8 mouse cellular contexts compared by ENCODE assay signal in genomic region chr5:103778314-103779117, GRCm38 (mm10).
DNase-seq lines count a peak whose midpoint lies in the region; ATAC-seq and TF ChIP-seq lines count a peak whose summit lies in the region.

No protein-coding gene starts in this region.

- H3K9me3 ChIP-seq in embryonic facial prominence, embryonic 13.5 days: no peaks in the 10 kb centered on the region
- no peaks in the 10 kb centered on the region for H3K9me3 ChIP-seq in hindbrain, embryonic 11.5 days (ENCODE audit: control insufficient read depth, low read length)
- H3K9me3 ChIP-seq in megakaryocyte, embryonic 14.5 days: no peaks in the 10 kb centered on the region
- H3K9me3 ChIP-seq in stomach, postnatal 0 days (ENCODE audit: control insufficient read depth, low read length): no peaks in the 10 kb centered on the region

- 0 out of 2 replicates have a peak overlapping the region, but pooled peaks have one; percentile 49 for H3K9ac ChIP-seq in embryonic facial prominence, embryonic 13.5 days
- peak overlapping the region; percentile 17; the same call in 1 of the 2 replicates for H3K9ac ChIP-seq in hindbrain, embryonic 11.5 days (ENCODE audit: low read depth, low read length)
- no peak overlapping the region for H3K9ac ChIP-seq in stomach, postnatal 0 days (ENCODE audit: low read length)

- no peaks in the 10 kb centered on the region for H3K27me3 ChIP-seq in embryonic facial prominence, embryonic 13.5 days
- no peaks in the 10 kb centered on the region for H3K27me3 ChIP-seq in hindbrain, embryonic 11.5 days (ENCODE audit: control insufficient read depth, insufficient read depth, low read length)
- no peaks in the 10 kb centered on the region for H3K27me3 ChIP-seq in megakaryocyte, embryonic 14.5 days (replicated peaks)
- no peaks in the 10 kb centered on the region for H3K27me3 ChIP-seq in stomach, postnatal 0 days (ENCODE audit: control insufficient read depth, insufficient read depth, low read length)

- no peak for ATAC-seq in embryonic facial prominence, embryonic 13.5 days (ENCODE audit: insufficient number of reproducible peaks, insufficient read depth, low FRiP score, low TSS enrichment, low read depth)
- peak; percentile 94 for ATAC-seq in hindbrain, embryonic 11.5 days (ENCODE audit: low FRiP score)
- ATAC-seq in stomach, postnatal 0 days (ENCODE audit: low FRiP score, low TSS enrichment): peak; percentile 73

- peak overlapping the region; percentile 31 for H3K4me3 ChIP-seq in embryonic facial prominence, embryonic 13.5 days
- H3K4me3 ChIP-seq in hindbrain, embryonic 11.5 days (ENCODE audit: low read depth, low read length): peak overlapping the region; percentile 15; the same call in 1 of the 2 replicates
- H3K4me3 ChIP-seq in megakaryocyte, embryonic 14.5 days (replicated peaks): peak overlapping the region; percentile 40
- 0 out of 2 replicates have a peak overlapping the region, but pooled peaks have one; percentile 6 for H3K4me3 ChIP-seq in stomach, postnatal 0 days (ENCODE audit: low read depth, low read length)

- WGBS in embryonic facial prominence, embryonic 13.5 days: 4% methylated on average over 17 of the region's 17 CpGs
- WGBS in hindbrain, embryonic 11.5 days: under 1% methylated on average over 17 of the region's 17 CpGs
- WGBS in stomach, postnatal 0 days: 12% methylated on average over 17 of the region's 17 CpGs

- peaks cover 57% of the 10 kb centered on the region for H3K4me1 ChIP-seq in embryonic facial prominence, embryonic 13.5 days
- peaks cover 12% of the 10 kb centered on the region; the same call in 1 of the 2 replicates for H3K4me1 ChIP-seq in hindbrain, embryonic 11.5 days (replicated peaks; ENCODE audit: control insufficient read depth, insufficient read depth, low read length)
- H3K4me1 ChIP-seq in megakaryocyte, embryonic 14.5 days: peaks cover 86% of the 10 kb centered on the region
- peaks cover 16% of the 10 kb centered on the region for H3K4me1 ChIP-seq in stomach, postnatal 0 days (replicated peaks; ENCODE audit: control insufficient read depth, insufficient read depth)

- TF ChIP-seq CTCF in stomach, postnatal 0 days (IDR thresholded peaks at IDR 0.05; ENCODE audit: low read depth): no peak

- TF ChIP-seq EP300 in stomach, postnatal 0 days (optimal IDR thresholded peaks at IDR 0.05): no peak

- peak overlapping the region; percentile 73 for H3K27ac ChIP-seq in embryonic facial prominence, embryonic 13.5 days
- H3K27ac ChIP-seq in hindbrain, embryonic 11.5 days (ENCODE audit: low read depth, low read length): peak overlapping the region; percentile 83
- H3K27ac ChIP-seq in stomach, postnatal 0 days (replicated peaks): peak overlapping the region; percentile 82

- H3K4me2 ChIP-seq in embryonic facial prominence, embryonic 13.5 days: peak overlapping the region; percentile 59
- H3K4me2 ChIP-seq in hindbrain, embryonic 11.5 days (replicated peaks; ENCODE audit: low read depth, low read length): peak overlapping the region; percentile 49
- peak overlapping the region; percentile 27 for H3K4me2 ChIP-seq in stomach, postnatal 0 days (replicated peaks; ENCODE audit: low read depth)

- H3K36me3 ChIP-seq in embryonic facial prominence, embryonic 13.5 days: peaks cover 1% of the 10 kb centered on the region
- no peaks in the 10 kb centered on the region for H3K36me3 ChIP-seq in hindbrain, embryonic 11.5 days (ENCODE audit: control insufficient read depth, insufficient read depth, low read length)
- peaks cover 30% of the 10 kb centered on the region for H3K36me3 ChIP-seq in megakaryocyte, embryonic 14.5 days (replicated peaks; ENCODE audit: low read length)
- no peaks in the 10 kb centered on the region; the same call in 1 of the 2 replicates for H3K36me3 ChIP-seq in stomach, postnatal 0 days (ENCODE audit: control insufficient read depth, insufficient read depth, low read length)

- DNase-seq in urinary bladder, postnatal 14 days (ENCODE audit: low spot score): peak; percentile 43
- DNase-seq in urinary bladder, postnatal 4 days (ENCODE audit: low spot score in 2 of 2): no peak
- peak; percentile 88 for DNase-seq in hindbrain, embryonic 11.5 days (ENCODE audit: low spot score)
- DNase-seq in layer of hippocampus, postnatal 14 days (ENCODE audit: low spot score in 2 of 2): peak; percentile 61 to 73
- DNase-seq in stomach, postnatal 0 days (ENCODE audit: low spot score): peak; percentile 65
- DNase-seq in yolk sac, embryonic 10.5 days (ENCODE audit: low spot score): no peak

Comparison
In these comparisons a context has a peak if more than half of its experiments do, and no peak if none do; other contexts are left out.
1. DNase-seq: peak in urinary bladder, postnatal 14 days (single experiment), hindbrain, embryonic 11.5 days (single experiment), layer of hippocampus, postnatal 14 days (2 of 2) and stomach, postnatal 0 days (single experiment); none in urinary bladder, postnatal 4 days (0 of 2) and yolk sac, embryonic 10.5 days (single experiment).
2. Peak in every context shown above with its lines, with median percentiles within 50 percentile points of each other: H3K27ac ChIP-seq, H3K4me2 ChIP-seq and H3K4me3 ChIP-seq.